Mouse (Mus musculus): ENCODE results near the gene Trove2.
"Not testable (repeated sequence)": the region's sequence is repeated elsewhere in the genome, so short reads cannot be mapped to it uniquely, and the experiment has no call there.

The Trove2 gene

DNA sequence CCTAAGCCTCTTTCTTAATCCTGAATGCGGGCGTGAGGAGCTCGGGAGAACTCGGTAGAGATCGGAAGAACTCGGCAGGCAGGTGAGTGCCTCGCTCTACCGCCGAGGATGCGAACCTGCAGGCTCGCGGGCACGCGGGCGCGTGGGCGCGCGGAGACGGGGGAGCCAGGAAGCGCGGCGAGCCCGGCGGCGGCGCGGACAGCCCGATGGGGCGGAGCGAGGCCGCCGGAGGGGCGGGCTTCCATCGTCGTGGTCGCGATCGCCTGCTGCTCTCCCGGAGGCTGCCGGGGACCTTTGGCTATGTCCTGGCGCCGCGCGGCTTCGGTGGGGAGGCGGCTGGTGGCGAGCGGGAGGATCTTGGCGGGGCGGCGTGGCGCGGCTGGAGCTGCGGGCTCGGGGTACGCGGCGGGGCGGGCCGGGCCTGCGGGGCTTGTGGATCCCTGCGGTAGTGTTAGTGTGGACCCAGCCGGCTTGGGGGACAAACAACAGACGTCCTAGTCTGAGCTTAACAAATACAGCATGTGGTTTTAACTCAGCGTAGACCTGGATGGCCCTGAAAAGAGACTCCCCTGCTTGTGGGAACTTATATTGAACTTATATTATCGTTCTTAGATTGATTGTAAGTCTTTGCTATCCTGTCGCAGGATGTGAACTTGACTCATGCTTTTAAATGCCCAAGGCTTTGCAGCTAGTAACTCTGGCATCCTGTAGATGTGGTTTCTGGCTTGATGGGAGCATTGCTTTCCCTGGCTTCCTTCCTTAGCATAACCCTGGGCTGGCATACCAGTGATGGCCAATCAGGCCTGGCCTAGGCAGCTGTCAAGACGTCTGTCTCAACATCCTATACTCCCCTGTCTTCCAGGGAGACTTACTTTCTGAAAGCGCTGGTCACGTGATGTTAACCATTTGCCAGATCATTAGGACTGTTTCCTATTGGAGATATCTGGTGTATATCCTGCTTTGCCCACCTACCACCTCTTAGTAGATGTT is 37.2 kb downstream of the Trove2 start:
- peak; percentile 80 for DNase-seq (ENCODE audit: low read depth, low spot score)

DNA sequence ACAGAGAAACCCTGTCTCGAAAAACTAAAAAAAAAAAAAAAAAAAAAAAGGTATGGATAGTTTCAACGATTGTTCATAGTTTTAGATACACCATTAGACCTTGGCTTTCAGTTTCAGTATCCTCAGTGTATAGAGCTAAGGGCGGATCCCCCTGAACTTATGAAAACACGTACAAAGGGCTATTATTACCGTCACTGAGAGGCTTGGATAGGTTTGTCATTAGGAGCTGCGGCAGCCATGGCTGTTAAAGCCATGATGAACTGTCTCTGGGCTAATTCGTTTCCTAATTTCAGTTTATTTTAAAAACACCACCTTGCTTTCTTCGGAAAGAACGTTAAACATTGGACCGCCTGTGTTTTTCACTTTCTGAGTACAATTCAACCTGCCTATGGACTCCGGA is 38.1 kb downstream of the Trove2 start:
- peak; percentile 2 for DNase-seq (ENCODE audit: low read depth, low spot score)

DNA sequence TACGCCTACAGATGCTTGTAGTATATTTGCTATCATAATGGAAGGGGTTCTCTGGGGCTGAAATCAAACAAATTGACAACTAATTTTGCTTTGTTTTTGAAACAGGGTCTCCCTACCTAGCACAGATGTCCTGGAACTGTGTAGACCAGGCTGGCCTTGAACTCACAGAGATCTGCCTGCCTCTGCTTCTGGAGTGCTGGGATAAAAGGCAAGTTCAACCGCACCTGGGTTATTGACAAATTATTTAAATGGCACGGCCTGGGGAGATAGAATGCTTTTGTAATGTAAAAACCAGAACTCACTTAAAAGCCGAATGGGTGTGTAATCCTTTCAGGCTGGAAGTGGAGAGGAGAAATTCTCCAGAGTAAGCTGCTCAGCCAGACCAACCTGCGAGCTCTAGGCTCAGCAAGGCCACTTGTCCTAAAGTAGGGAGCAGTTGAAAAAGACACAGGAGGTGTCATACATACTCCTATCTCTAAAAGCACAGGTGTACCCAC is 42.9 kb downstream of the Trove2 start:
- DNase-seq (ENCODE audit: low read depth, low spot score): no peak

DNA sequence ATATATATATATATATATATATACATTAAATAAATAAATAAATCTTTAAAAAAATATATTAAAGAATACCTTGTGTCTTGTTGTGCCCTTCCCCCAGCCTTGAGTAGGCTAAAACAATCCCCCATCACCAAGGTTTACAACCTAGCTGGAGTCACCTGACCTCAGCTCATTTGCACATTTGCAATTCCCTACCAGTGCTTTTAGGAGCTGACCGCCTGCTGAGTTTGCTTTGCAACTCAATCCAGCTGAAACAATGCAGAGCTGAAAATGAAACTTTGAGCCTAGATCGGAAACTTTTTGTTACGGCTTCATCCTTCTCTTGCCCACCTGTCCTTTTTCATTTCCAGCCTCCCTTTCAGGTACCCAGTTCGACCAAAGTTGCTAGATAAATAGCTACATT is 45.2 kb downstream of the Trove2 start:
- no peak for DNase-seq (ENCODE audit: low read depth, low spot score)

DNA sequence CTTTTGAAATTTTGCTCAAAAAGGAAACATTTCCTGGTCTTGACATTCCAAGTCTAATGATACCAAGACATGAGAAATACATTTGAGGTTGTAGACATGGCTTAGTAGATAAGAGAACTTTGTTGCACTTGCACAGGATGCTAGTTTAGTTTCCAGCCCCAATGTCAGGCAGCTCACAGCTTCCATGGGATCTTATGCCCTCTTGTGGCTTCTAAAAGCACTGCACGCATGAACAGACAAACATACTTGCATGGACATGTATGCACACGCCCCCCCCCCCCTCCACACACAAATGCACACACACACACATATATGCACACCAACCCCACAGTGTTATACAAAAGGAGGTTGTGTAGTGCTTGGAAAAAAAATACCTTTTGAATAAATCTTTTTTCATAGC is 46.0 kb downstream of the Trove2 start:
- DNase-seq (ENCODE audit: low read depth, low spot score): no peak

DNA sequence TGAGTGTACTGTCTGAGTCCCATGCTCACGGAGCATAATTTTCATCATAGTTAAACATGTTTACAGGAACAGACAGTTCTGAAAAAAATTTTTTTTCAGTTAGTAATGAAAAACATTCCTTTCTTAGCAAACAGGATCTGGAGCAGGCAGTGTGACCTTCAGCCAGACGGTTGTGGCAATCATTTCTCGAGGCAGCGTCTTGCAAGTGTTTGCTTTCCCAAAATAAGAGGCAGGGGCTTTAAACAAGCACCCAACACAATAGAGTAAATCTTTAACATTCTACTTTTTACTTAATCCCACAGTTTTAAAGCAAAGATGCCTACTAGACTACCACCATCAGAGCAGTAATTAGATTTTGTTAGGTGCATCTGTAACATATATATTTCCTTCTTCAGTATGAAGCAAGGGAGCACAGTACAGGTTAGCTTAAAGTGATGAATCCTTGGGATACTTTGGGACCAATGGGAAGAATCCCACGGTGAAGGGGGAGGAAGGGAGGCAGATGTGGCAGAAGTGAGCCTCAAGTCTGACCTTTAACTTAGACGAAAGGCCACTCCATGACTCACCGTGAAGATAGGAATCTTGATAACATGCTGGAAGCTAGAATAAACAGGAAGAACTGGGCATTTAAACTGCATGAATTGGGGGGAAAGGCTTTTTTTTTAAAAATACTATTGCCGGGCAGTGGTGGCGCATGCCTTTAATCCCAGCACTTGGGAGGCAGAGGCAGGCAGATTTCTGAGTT is 49.0 kb downstream of the Trove2 start:
- no peak for DNase-seq (ENCODE audit: low read depth, low spot score)

DNA sequence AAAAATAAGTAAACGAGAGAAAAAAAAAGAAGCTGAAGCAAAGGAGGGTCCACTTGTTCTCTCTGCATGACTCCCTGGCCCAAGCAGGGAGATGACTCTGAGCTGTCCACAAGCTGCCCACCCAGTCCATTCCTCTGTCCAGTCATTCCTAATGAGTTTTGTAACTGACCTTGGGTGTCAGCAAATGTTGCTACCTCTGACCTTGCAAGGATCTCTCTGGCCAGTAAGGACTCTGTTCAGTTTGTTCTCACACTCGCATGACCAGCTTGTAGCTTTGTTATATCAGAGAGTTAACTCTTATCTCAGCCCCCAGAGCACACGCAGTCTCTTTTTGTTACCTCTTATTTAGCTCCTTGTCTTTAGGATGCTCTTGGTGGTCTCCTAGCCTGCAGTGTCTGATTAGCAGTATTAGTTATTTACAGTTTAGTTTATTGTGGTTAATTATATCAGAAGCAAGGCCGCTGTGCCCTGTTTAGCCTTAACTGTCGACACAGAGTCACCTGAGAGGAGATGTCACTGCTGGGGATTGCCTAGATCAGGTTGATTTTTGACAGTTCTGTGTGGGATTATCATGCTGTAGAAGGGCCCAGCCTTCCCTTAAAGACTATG is 52.3 kb downstream of the Trove2 start:
- DNase-seq (ENCODE audit: low read depth, low spot score): no peak

DNA sequence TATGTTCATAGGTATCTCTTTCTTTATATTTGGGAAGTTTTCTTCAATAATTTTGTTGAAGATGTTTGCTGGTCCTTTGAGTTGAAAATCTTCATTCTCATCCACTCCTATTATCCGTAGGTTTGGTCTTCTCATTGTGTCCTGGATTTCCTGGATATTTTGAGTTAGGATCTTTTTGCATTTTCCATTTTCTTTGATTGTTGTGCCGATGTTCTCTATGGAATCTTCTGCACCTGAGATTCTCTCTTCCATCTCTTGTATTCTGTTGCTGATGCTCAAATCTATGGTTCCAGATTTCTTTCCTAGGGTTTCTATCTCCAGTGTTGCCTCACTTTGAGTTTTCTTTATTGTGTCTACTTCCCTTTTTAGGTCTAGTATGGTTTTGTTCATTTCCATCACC is 60.8 kb downstream of the Trove2 start, which contains the start of gene Glrx2:
Gene Glrx2 (plus strand): TSS at position 301 of the 400 bp plus-strand sequence.
- not testable (repeated sequence) for DNase-seq (ENCODE audit: low read depth, low spot score)

DNA sequence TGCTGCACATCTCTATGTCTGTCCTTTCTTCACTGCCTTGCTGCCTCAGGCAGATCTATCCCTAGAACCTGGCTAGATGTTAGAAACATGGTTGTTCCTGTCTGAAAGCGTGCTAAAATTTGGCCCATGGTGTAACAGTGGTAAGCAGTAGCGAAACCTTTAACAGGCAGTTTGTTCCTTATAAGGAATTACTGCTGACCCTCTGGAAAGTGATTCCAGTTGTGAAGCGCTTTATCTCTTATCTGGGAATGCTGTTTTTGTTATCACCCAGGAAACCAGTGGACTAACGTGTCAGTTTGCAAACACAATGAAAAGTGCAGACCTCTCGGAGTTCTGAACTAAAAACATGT is 66.3 kb downstream of the Trove2 start:
- DNase-seq (ENCODE audit: low read depth, low spot score): no peak

DNA sequence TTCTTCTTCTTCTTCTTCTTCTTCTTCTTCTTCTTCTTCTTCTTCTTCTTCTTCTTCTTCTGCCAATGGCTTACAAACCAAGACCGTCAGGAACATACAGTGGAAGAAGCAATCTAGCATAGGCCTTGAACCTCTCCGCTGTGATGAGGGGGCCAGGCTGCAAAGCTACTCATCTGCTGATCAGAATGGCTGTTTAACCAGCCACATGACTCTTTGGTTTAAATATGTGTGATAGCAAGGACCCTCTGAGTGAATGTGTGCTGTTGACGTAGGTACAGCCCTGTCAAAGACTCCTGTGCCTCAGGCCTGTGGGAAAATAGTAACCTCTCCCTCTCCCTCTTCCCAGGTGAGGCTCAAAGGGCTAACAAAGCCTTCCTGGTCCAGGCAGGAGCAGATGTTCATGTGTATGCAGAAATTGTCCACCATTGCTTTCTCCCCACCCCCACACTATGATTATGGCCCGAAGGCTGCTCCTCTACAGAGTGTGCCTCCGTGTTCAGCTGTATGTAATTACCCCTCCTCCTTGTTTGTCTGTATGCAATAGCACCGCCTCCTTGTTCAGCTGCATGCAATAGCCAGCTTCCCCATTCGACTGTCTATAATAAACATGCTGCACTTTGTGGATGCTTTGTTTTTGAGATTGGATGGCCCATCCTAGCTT is 66.8 kb downstream of the Trove2 start:
- DNase-seq (ENCODE audit: low read depth, low spot score): no peak

DNA sequence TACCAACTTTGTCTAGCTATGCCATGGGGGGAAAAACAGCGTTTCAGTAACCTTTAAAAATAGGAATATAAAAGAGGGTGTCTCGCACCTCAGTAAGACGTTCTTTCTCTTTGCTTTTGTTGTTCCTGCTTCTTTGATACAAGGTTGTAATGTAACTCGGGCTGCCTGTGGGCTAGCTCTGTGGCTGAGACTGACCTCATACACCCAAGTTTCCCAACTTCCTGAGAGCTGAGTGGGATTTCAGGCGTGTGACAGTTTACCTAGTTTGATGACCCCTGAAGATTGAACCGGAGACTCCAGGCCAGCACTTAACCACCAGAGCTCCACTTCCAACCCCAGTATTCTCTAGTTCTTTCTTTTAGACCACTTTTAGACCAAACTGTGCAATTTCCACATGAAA is 68.5 kb downstream of the Trove2 start:
- no peak for DNase-seq (ENCODE audit: low read depth, low spot score)

DNA sequence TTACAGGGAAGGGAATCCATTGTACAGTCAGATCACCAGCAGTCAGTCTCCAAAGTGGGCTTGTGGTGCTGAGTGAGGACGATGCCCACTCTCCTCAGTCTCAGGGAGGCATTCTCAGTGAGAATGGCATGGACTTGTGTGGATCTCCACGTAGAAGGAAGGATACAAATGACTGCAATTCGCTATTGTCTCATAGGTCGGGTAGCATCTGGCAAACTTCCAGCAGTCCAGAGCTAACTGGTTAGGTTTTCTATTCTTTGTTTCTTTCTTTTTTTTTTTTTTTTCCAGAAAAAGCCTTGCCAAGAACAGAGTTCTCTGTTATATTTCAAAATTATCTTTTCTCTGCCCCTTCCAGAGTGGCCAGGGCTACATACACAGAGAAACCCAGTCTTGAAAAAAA is 69.9 kb downstream of the Trove2 start:
- DNase-seq (ENCODE audit: low read depth, low spot score): no peak

DNA sequence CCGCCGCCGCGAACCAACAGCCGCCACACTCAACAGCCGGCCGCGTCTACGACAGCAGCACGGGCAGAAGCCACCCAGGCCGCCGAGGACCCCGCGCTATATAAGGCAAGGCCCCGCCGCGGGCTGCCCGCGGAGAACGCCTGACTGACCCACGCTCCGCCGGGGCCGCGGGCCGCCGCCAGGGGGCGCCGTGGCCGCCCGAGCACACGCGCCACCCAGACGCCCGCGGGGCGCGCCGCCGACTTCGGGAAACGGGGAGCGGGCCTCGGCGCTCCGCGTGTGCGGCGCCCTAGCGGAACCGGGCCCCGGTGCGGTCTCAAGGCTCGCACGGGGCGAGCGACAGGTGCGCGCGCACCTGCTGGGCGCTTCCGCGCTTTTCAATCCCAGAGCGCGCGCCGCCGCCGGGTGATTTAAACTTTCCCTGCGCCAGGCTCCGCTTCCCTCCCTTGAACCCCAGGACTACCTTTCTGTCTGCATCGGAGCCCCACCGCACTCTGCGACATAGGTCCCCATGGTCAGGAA is 74.1 kb downstream of the Trove2 start, which contains the start of gene Cdc73:
Gene Cdc73 (minus strand): TSS at position 153 of the 522 bp plus-strand sequence.
- DNase-seq (ENCODE audit: low read depth, low spot score): peak; percentile 85

DNA sequence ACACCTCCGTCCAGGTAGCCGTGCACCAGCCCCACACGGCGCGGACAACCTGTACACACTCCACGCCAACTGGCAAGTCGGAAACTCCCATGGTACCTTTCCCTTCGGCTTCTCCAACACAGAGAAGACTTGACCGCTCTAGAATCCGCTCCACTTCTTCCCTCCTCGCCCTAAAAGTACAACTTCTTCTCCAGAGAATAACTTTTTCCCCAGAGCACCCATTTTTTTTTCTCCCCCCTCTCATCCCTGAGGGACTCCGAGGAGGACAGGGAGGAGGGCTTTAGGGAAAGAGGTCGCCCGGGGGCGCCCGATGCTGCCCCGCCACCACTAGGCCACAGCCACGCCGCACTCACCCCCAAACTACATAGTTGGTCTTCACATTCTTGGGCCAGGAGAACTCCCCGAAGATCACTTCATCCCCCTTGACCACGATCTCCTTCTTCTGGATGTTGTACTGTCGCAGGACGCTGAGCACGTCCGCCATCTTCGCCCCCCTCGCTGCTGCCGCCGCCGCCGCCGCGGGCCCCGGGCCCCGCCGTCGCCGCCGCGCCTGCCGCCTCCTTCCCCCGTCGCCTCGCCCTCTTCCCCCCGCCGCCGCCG is 74.6 kb downstream of the Trove2 start:
- DNase-seq (ENCODE audit: low read depth, low spot score): peak; percentile 26

DNA sequence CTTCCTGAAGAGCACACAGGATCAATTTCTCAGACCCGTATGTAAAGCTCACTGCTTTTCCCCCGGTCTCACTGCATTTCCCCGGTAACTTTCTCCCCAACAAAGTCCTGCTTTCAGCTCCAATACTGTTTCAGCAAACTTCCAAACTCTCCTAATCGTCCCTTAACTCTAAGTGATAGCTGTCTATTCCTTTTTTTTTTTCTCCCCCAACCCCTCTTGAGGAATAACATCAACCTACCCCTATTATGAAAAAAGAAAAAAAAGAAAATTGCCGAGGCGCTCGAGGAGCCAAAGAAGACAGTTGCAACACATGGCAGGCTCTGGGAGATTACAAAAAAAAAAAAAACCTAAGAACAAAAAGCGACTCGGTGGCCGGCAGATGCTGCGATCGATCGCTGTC is 75.1 kb downstream of the Trove2 start:
- no peak for DNase-seq (ENCODE audit: low read depth, low spot score)
